Mouse (Mus musculus) brain, embryonic 14.5 days (tissue): ENCODE data around the gene Cit. TPM values are rescaled to one million over a fixed set of nuclear protein-coding genes. Genes with fewer than 3 reads are reported as not detected.
A peak's percentile ranks its signal among the peaks of the same experiment; 100 is the strongest.

Source experiments
- DNase-seq: peaks from one replicate; pipeline ENCODE4 v3.0.0-alpha.2; 2011; ENCODE audit warnings: low read depth
- CTCF ChIP-seq: fragments of 200-500 bp; IDR thresholded peaks from 2 replicates; pipeline ENCODE4 v1.5.1; 2012; ENCODE audit warnings: inconsistent platforms, mild to moderate bottlenecking, moderate library complexity, borderline replicate concordance; ENCODE audit not compliant: insufficient read depth, insufficient read length; ENCODE audit errors: extremely low read depth
- POLR2A ChIP-seq: fragments of 200-500 bp; IDR thresholded peaks from 2 replicates; pipeline ENCODE4 v1.6.1; 2012; ENCODE audit warnings: mild to moderate bottlenecking, inconsistent platforms, borderline replicate concordance; ENCODE audit not compliant: poor library complexity, insufficient read depth, insufficient read length, severe bottlenecking; ENCODE audit errors: extremely low read depth
- polyA plus RNA-seq: library from polyadenylated mRNA; depleted of rRNA; stranded (reverse); fragments of >200 nt; gene quantifications from 2 replicates; pipeline ENCODE4 v1.2.3, GENCODE M21; 2012

Cit gene
- polyA plus RNA-seq, 1 experiment, result 12.7 TPM

DNA sequence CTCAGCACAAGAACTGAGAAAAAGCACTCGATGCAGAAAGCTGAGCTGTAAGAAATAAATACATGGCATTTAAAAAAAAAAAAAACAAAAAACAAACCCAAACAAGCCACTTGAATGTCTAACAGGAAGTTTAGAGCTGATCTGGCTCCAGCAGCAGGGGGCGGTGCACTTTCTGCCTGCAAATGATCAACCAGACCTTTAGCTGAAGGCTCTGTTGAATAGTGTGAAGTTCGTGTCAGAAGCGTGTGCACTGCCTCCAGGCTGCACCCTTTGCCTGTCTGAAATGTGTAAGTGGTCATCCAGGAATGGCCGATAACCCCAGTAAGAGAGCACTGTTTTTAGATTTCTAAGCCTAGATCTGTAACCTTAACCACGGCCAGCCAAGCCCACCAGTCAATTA, 173.7 kb downstream of the Cit start:
- no peak for DNase-seq
- no peak for TF ChIP-seq POLR2A
- no peak for TF ChIP-seq CTCF

DNA sequence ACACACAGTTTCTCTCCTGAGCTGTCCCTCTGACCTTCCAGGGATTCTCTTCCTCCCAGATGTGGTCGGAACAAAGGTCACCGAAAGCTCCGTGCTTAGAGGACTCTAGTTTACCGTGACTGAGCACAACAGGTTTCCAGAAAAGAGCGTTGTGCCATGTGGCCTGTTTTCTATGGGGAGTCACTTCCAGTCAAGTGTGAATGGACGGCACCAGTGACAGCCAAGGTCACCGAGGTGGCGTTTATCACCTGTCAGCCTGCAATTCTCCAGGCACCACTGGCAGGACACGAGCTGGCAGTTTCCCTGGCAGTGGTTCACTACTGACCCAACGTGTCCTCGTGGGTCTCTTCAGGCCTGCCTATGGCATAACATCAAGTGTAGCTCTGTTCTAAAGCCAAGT, 174.3 kb downstream of the Cit start:
- no peak for DNase-seq
- TF ChIP-seq POLR2A, result no peak
- TF ChIP-seq CTCF, result no peak

DNA sequence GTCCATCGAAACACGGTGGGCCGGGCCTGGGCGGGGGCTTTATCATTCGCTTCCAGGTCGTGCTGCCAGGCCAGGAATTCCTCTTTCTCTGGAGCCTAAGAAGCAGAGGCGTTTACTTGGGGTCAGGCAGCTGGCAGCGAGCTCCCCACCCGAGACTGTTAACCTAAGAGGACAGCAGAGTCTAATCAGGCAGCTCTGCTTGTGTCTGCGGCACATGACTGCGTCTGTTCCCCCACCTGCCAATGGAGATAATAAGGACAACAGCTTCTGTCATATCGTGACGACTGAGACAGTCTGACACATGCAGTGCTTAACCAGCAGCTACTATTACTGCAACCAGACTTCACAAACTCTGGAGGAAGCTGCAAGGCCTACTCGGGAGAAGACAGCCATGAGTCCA, 176.5 kb downstream of the Cit start:
- DNase-seq, result no peak
- TF ChIP-seq CTCF (no peak), POLR2A (no peak)

DNA sequence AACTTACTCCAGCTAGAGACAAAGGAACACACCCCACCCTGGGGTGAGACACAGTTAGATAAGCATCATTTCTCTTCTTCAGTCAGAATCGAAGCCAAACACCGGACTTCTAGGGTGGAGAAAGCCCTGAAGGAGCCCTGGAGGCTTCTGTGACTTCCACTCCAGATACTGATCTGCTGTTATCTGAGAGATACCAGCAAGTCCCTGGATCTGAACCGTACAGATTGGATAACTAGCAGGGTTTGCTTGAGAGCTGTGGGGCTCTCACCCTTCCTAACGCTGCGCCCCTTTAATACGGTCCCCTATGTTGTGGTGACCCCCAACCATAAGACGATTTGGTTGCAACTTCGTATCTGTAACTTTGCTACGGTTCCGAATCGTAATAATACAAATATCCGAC, 177.1 kb downstream of the Cit start:
- DNase-seq, result no peak
- TF ChIP-seq CTCF, result no peak
- no peak for TF ChIP-seq POLR2A

DNA sequence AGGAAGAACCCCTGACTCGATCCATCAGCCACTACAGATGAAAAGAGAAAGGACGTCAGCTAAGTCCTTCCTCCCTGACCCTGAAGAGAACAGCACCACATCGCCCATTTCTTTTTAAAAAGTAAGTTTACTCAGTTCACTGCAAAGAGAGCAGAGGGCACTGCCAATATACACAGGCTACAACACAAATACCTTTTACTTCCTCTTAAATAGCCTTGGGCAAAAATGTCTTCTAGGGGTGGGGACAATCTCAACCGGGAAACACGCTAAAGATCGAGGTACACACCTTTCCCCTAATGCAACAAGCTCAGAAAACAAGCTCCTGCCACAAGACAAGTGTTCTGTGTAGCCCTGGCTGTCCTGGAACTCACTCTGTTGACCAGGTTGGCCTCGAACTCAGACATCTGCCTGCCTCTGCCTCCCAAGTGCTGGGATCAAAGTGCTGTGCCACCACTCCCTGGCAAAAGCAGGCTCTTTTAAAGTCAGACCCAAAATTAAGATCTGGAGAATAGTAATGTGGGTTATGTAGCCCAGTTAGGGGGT, 177.7 kb downstream of the Cit start:
- DNase-seq, result no peak
- TF ChIP-seq CTCF (no peak), POLR2A (no peak)

DNA sequence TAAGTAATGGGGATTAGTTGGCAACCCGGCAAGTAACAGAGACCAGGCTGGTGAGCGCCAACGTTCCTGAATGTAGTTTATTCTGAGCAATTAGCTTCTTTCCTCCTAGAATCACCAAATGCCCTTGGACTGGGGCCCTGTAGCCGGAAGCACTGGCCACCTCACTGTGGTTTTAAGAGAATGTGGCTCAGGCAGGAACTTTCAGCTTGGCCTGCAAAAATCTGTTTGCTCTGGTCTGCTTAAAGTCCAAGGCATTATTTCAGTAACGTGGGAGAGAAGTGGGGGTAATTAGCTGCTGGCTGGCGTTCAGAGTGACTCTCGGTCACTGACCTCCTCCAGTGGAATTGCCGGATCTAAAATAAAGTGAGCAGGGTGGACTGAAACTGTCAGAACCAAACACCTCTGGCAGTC, 178.2 kb downstream of the Cit start:
- TF ChIP-seq CTCF (no peak), POLR2A (no peak)
- peak; percentile 79 for DNase-seq

DNA sequence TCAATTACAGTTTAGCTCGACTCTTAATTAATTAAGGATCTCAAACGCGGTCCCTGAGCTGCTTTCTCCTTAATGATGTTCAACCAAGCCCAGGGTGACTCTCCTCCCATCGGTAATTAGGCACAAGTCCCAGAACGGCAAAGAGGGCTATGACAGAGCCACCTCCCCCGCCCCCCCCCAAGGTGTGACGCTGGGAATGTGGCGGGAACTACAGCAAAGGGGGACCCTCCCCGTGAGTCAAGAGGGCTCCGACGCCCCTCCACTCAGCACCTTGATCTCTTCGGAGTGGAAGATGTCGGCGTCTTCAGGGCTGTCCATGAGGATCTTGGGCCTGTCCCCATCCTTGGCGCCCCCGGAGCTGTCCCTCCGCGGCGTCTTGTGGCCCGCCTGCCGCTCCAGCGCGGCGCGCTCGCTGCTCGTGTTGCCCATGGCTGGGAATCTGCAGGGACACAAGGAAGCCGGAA, 178.8 kb downstream of the Cit start:
- peak; percentile 84 for DNase-seq
- no peak for TF ChIP-seq POLR2A

DNA sequence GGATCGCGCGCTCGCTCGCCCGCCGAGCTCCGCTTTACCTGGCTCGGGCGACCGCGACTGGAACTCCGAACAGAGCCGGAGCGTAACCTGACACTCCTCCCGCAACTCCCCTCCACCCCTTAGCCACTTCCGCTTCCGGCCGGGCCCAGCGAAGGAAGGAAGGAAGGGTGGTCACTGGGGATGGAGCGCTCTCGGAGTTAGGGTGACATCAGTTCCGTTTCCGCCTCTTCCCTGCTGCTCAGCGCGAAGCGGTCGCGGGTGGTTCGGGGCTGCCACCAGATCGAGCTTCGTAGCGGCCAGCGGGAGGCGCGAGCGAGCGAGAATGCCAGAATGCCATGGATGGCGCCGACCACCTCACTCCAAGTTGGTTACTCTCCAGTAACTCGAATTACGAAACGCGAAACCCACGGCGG, 179.3 kb downstream of the Cit start, which contains the start of gene Prkab1:
Gene Prkab1 (minus strand): TSS at position 182 of the 413 bp plus-strand sequence.
- peak; percentile 56 for TF ChIP-seq CTCF
- TF ChIP-seq POLR2A, result peak; percentile 77; the same call in 1 of the 2 replicates
- DNase-seq, result peak; percentile 98

DNA sequence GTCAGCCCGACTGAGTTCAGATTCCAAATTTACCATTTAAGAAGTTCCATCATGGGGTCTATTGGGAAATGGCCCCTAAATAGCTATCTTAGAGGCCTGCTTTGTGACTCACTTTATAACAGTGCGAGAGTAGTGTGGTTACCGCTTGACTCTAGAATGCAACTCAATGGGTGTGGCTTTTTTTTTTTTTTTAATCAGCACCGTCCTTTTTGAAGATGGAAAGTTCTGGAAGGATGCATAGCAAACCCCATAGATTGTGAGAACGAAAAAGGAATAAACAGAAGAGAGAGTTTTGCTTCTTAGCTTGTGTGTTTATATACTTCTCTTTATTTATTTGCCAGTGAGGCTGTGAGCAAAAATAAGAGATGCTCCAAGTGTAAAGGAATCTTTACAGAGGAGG, 181.0 kb downstream of the Cit start:
- no peak for TF ChIP-seq CTCF
- no peak for TF ChIP-seq POLR2A
- no peak for DNase-seq

DNA sequence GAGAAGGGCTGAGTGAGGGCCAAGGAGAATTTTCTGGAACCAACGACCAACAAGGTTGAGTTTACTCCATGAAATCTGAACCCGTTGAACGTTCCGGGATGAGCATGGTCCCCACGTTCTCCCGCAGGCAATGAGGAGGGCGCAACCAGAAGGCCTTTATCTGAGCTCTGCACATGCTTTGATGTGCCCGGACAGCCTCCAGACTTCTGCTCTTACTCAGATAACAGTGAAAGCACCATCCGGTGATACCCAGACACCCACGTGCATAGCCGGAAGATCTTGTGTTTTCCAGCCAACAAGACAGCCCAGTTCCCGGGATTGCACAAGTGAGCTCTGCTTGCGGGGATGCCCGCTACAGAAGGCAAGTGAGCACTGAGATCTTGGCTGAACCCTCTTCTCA, 181.5 kb downstream of the Cit start:
- no peak for TF ChIP-seq POLR2A
- no peak for TF ChIP-seq CTCF

DNA sequence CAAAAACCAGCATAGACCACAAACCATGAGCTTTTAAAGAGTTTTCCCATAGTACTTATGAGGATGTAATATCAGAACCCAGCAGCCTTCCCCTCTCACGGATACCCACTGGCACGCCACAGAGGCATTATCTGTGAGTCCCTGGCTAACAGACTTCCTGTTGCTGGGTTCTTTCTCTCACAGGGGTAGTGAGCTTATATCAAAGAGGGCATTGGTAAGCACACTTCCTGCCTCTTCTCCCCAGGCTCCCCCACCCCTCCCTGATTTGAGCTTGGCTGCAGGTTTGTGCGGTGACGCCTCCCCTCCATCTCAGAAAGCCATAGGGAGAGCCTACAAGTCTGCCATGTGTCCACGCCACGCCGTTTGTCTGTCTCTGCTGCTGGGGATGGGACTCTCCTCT, 184.0 kb downstream of the Cit start:
- no peak for TF ChIP-seq CTCF
- no peak for TF ChIP-seq POLR2A
- DNase-seq, result no peak

More for the DNA sequence above, 181.5 kb downstream of the Cit start:
- no peak for DNase-seq

DNA sequence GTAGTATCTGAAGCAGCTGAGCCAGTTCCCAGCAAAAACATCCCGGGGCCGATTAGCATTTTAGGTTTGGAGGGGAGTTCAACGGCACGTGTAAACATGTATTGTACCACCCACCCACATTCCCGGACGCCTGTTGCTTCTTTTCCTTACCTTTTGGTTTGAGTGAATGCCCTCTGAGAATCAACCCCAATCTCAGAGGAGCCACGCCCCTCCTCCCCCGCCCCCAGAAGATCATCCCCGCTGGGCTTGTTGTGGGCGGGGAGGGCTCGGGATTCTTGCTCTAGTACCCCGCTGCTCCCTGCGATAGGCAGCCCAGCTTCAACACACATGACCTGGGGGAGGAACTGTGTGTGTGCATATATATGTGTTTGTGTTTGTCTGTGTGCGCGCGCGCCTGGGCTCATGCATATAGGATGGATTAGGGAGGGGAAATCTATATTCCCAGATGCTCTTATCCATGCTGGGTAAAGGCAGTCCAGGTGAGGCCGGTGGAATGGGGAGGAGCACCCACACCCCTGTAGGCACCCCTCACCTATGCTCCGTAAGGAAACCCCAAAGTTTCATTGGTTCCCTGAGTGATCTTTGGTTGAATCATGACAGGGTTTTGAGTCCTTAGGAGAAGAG, 185.6 kb downstream of the Cit start:
- no peak for DNase-seq
- TF ChIP-seq POLR2A (no peak), CTCF (no peak)
